Mouse (Mus musculus): ENCODE measurements around the gene Sspo. TPM values are rescaled to one million over a fixed set of nuclear protein-coding genes. Genes with fewer than 3 reads are reported as not detected.

Sspo gene
- 0.05 and 0.16 TPM in 2 replicates for polyA plus RNA-seq (2015; fragmentation: Nextera tagmentation; extraction: Ambion mirVana)

DNA sequence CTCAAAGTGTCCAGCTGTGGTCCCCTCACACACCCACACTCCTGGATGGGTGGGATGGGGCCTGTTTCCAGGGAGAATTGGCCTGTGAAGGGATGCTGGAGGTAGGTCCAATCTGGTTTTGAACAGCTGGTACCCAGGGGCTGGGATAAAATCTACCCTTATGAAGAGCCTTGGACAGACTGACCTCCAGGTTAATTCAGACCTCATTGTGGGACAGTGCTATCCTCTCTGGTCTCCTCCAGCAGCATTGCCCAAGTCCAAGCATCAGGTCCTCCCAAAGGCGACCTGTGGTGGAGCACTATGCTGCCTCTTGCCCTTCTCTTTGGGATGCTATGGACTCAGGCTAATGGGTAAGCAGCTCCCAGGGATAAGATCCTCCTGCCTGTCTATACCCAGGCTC is at the start of gene Sspo:
Gene Sspo (plus strand): TSS at position 301 of the 400 bp plus-strand sequence.

DNA sequence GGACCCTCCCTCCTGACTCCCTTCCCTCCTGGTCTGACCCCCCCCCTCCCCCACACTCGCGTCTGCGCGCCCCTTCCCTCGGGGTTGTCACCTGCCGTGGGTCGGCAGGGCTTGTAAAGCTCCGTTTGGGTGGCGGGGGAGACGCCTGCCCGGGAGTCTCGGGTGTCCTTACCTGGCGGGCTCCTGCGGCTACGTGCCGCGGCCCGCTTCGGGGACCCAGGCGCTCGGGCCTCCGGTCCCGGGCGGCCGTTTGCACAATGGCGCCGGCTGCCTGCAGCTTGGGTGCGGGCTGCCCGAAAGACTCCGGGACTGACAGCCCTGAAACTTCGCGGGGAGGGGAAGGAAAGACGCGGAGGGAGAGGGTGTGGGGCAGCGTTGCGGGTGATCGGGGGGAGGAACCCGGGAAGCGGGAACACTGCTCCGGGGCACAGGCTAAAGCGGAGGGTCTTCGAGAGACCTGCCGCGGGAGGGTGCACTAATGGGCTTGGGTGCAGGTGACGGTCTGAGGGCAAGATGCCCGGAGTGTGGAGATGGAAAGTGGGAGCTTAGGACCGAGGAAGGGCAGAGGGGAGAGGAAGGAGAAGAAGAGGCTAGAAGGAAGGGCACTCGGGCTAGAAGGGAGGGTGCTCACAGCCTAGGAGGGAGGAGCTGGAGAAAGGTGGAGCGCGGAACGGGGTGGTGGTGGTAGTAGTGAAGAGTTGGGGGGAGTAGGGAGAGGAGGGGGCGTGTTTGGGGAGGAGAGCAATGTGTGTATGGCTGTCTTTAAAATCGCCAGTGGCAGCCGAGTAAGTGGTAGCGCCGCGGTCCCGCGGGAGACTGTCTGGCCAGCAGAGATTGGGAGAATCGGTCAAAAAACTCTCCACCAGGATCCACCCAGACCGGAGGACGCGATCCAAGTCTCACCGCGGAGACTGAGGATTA is 2.6 kb upstream of the Sspo start, which contains the start of gene Zfp467:
Gene Zfp467 (minus strand): TSS at position 645 of the 921 bp plus-strand sequence.

DNA sequence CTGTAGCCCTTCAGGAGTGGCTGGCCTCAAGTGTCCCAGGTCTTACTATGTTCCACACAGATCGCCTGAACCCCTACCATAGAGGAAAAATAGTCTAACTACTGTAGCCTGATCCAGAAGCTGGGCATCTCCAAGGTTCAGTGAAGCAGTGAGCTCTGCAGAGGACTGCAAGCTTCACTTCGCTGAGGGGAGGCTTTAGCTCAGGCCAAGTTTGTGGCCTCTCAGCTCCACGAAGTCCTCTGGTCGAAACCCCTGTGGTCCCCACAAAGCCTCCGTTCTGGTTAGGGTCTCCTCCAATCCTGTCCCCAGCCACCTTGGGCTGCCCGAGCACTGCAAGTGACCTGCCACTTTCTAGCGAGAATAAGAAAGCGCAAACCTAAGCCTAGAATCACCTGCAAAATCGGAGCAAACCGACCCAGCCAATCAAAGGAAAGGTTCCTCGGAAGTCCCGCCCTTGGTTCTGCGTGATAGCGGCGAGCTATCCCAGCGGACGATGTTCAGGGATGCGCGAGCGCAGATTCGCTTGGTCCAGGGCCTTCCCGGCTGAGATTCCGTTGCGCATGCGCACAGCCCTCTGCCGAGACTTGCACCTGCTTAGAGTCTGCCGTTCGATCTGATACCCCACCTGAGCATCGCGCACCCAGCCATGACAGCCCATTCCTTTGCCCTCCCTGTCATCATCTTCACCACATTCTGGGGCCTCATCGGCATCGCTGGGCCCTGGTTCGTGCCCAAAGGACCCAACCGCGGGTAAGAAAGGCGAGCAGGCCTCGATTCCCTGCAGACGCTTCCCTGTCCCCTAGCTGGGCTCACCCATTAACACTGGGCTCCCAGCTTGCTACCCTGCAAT is 89.3 kb downstream of the Sspo start, which contains the start of gene Atp6v0e2:
Gene Atp6v0e2 (plus strand): TSS at position 511 of the 850 bp plus-strand sequence.

Other genes with a start within 250 kb of the Sspo start
- 3.1 and 4.4 TPM in 2 replicates for gene Krba1, start 52.6 kb upstream of the Sspo start, polyA plus RNA-seq (2015; fragmentation: Nextera tagmentation; extraction: Ambion mirVana)
- 6.0 and 9.4 TPM in 2 replicates for gene Zfp467, start 2.4 kb upstream of the Sspo start, polyA plus RNA-seq (2015; fragmentation: Nextera tagmentation; extraction: Ambion mirVana)
- 2.2 and 3.2 TPM in 2 replicates for gene Atp6v0e2, start 89.4 kb downstream of the Sspo start, polyA plus RNA-seq (2015; fragmentation: Nextera tagmentation; extraction: Ambion mirVana)
- 2.6 and 3.2 TPM in 2 replicates for gene Lrrc61, start 106.6 kb downstream of the Sspo start, polyA plus RNA-seq (2015; fragmentation: Nextera tagmentation; extraction: Ambion mirVana)
- 66.3 and 92.8 TPM in 2 replicates for gene Rarres2, start 124.6 kb downstream of the Sspo start, polyA plus RNA-seq (2015; fragmentation: Nextera tagmentation; extraction: Ambion mirVana)
- gene Gm45021, start 141.4 kb downstream of the Sspo start, polyA plus RNA-seq (2015; fragmentation: Nextera tagmentation; extraction: Ambion mirVana) = not detected in 2 replicates
- gene Repin1, start 145.7 kb downstream of the Sspo start, polyA plus RNA-seq (2015; fragmentation: Nextera tagmentation; extraction: Ambion mirVana) = 5.5 and 7.3 TPM in 2 replicates
- not detected in 2 replicates for gene Gm44965, start 145.7 kb downstream of the Sspo start, polyA plus RNA-seq (2015; fragmentation: Nextera tagmentation; extraction: Ambion mirVana)
- 1.1 and 2.1 TPM in 2 replicates for gene Zfp775, start 153.8 kb downstream of the Sspo start, polyA plus RNA-seq (2015; fragmentation: Nextera tagmentation; extraction: Ambion mirVana)
- 0.29 and 0.47 TPM in 2 replicates for gene AI854703, start 178.5 kb downstream of the Sspo start, polyA plus RNA-seq (2015; fragmentation: Nextera tagmentation; extraction: Ambion mirVana)
- gene Gimap8, start 199.0 kb downstream of the Sspo start, polyA plus RNA-seq (2015; fragmentation: Nextera tagmentation; extraction: Ambion mirVana) = 2.2 and 3.3 TPM in 2 replicates
- gene Gimap9, start 227.9 kb downstream of the Sspo start, polyA plus RNA-seq (2015; fragmentation: Nextera tagmentation; extraction: Ambion mirVana) = 10.8 and 13.3 TPM in 2 replicates
- gene Gimap4, start 236.3 kb downstream of the Sspo start, polyA plus RNA-seq (2015; fragmentation: Nextera tagmentation; extraction: Ambion mirVana) = 19.4 and 27.0 TPM in 2 replicates

All from spleen, postnatal 0 days (tissue).